Mouse (Mus musculus) layer of hippocampus, adult 9-11 months (tissue): ENCODE measurements at regions not wholly inside any gene's neighbourhood (a gene's known extent, or its start where the extent isn't known, plus 50 kb on each side); places are given as distances from the start of the nearest gene placed in this dataset.

Source experiments
- DNase-seq: peaks from one replicate; pipeline ENCODE4 v3.0.0; 2022

- no peak for DNase-seq
Measured at GRCm38 (mm10) chr3:124849915-124850314, 269.0 kb upstream of the 1700003H04Rik start.

GRCm38 (mm10) chr3:124820586-124820985 is 239.7 kb upstream of the 1700003H04Rik start:
- no peak for DNase-seq

GRCm38 (mm10) chr3:124806891-124807290 is 226.0 kb upstream of the 1700003H04Rik start:
- no peak for DNase-seq

GRCm38 (mm10) chr3:124789220-124790017 is 208.5 kb upstream of the 1700003H04Rik start:
- no peak for DNase-seq

GRCm38 (mm10) chr3:124788181-124788580 is 207.3 kb upstream of the 1700003H04Rik start:
- DNase-seq, result no peak

GRCm38 (mm10) chr3:124770326-124770725 is 189.4 kb upstream of the 1700003H04Rik start:
- no peak for DNase-seq

- no peak for DNase-seq
Measured at GRCm38 (mm10) chr3:124769252-124769651, 188.4 kb upstream of the 1700003H04Rik start.

GRCm38 (mm10) chr3:124755693-124756435 is 175.0 kb upstream of the 1700003H04Rik start:
- DNase-seq, result no peak

- no peak for DNase-seq
Measured at GRCm38 (mm10) chr3:124752571-124753118, 171.7 kb upstream of the 1700003H04Rik start.

- DNase-seq, result no peak
Measured at GRCm38 (mm10) chr3:124749314-124749713, 168.4 kb upstream of the 1700003H04Rik start.

GRCm38 (mm10) chr3:124728281-124728680 is 147.4 kb upstream of the 1700003H04Rik start:
- peak; percentile 25 for DNase-seq

GRCm38 (mm10) chr3:124712166-124712565 is 131.3 kb upstream of the 1700003H04Rik start:
- no peak for DNase-seq

- no peak for DNase-seq
Measured at GRCm38 (mm10) chr3:124673551-124673950, 92.7 kb upstream of the 1700003H04Rik start.

- DNase-seq, result no peak
Measured at GRCm38 (mm10) chr3:124658153-124658552, 77.3 kb upstream of the 1700003H04Rik start.

- no peak for DNase-seq
Measured at GRCm38 (mm10) chr3:124633372-124633771, 52.5 kb upstream of the 1700003H04Rik start.
